Mouse (Mus musculus) adrenal gland, postnatal 4 days (tissue): ENCODE data around the gene Gatb. TPM values are rescaled to one million over a fixed set of nuclear protein-coding genes. Genes with fewer than 3 reads are reported as not detected.
A peak's percentile ranks its signal among the peaks of the same experiment; 100 is the strongest.
"Not testable (repeated sequence)": the region's sequence is repeated elsewhere in the genome, so short reads cannot be mapped to it uniquely, and the experiment has no call there.

Experiments
- DNase-seq, 2 experiments: peaks; one replicate each; pipeline ENCODE4 v3.0.0; 2021 to 2022; ENCODE audit warnings: low spot score in 2 of 2, mixed read lengths in 2 of 2
- long read RNA-seq, 2 experiments: library from polyadenylated mRNA; stranded (forward); transcript quantifications; one replicate each; pipeline ENCODE4 v2.0.0; 2021
- total RNA-seq, 2 experiments: library from RNA; stranded (reverse); gene quantifications; 2 replicates each; pipeline ENCODE4 v1.2.3; 2021

Gatb gene
- 10 to 100 TPM; 35.2 to 36.4 TPM for total RNA-seq
- long read RNA-seq, experiment 1, transcript Gatb-204 (13 exons, 3,469 nt) = major isoform, 37 of 53 reads
- long read RNA-seq, experiment 1, partial matches to known transcripts = 0 of 53 reads
- long read RNA-seq, experiment 1, other reads (novel, unspliced or antisense) = 16 of 53 reads
- long read RNA-seq, experiment 2, transcript Gatb-204 (13 exons, 3,469 nt) = major isoform, 94 of 110 reads
- long read RNA-seq, experiment 2, partial matches to known transcripts = 2 of 110 reads
- long read RNA-seq, experiment 2, other reads (novel, unspliced or antisense) = 14 of 110 reads

GRCm38 (mm10) chr3:85573864-85574830 is at the start of gene Gatb:
Gene Gatb, plus strand, starts transcription at chr3:85574119.
- DNase-seq = peak; percentile 89 to 98

- DNase-seq = no peak
Measured at GRCm38 (mm10) chr3:85530601-85531161, 43.2 kb upstream of the Gatb start.

DNA sequence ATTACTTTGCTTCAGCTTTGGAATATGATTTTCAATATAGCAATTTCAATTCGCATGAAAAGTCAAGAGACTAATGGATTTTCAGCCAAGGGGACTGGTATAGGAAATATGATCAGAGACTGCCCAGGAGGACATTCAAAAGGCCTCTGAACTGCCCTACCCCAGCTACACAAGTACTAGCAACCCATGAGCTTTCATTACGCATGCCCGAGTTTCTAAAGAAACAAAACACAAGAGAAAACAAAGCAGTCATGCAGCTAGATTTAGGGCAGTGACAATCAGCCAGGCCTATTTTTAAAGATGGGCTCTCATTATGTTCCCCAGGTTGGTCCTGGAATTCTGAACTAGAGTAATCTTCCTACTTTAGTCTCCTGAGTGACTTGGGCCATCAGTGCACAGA is 41.5 kb upstream of the Gatb start:
- no peak for DNase-seq

DNA sequence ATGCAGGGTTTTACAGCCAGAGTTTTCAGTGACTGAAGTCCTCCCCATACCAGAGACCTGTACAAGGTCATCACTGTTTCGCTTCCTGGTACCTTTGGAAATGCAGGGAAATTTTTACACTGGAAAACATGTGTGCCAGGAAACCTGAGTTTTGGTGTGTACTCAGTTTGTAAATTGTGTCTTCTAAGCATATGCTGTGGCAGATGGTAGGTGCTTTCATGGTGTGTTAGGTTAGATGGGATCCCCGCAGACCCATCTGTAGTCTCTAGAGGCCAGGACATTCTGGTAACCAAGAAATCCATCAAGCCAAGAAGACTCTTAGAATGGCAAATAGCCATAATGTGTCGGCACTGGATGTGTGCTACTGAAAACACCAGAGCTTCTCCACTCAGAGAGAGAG is 38.9 kb upstream of the Gatb start:
- DNase-seq = no peak

GRCm38 (mm10) chr3:85535621-85536520 is 38.0 kb upstream of the Gatb start:
- DNase-seq = no peak

DNA sequence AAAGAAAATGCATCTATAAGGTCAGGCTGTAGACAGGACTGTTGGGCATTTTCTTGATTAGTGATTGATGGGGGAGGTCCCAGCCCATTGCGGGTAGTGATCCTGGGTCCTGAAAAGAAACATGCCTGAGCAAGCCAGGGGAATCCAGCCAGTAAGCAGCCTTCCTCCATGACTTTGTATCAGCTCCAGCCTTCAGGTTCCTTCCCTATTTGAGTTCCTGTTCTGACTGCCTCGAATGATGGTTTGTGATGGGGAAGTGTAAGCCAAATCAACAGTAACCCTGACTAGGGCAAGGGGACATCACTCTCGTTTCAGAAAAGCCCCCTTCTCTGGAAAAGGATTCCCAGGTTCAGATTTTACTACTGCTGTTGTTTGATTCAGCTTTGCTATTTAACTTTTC is 31.2 kb upstream of the Gatb start:
- DNase-seq = no peak

- no peak for DNase-seq
Measured at GRCm38 (mm10) chr3:85543652-85544051, 30.3 kb upstream of the Gatb start.

DNA sequence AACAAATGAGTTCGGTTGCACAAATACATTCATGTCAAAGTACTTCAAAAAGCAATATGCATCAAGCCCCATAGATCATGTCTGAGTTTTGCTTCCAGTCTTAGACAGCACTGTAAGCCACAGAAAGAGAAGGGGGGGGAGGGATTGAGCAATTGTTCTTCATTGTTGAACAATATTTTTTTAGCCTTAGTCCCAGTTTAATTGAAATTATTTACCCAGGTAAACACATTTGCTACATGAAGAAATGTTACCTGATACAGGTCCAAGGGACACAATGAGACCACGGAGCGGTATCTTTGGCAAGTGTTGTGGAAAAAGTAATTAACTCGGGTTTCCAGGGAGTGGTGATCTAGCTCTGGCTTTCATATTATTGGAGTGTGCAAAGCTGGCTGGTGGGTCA is 23.6 kb upstream of the Gatb start:
- no peak for DNase-seq

GRCm38 (mm10) chr3:85551352-85551751 is 22.6 kb upstream of the Gatb start:
- no peak for DNase-seq

DNA sequence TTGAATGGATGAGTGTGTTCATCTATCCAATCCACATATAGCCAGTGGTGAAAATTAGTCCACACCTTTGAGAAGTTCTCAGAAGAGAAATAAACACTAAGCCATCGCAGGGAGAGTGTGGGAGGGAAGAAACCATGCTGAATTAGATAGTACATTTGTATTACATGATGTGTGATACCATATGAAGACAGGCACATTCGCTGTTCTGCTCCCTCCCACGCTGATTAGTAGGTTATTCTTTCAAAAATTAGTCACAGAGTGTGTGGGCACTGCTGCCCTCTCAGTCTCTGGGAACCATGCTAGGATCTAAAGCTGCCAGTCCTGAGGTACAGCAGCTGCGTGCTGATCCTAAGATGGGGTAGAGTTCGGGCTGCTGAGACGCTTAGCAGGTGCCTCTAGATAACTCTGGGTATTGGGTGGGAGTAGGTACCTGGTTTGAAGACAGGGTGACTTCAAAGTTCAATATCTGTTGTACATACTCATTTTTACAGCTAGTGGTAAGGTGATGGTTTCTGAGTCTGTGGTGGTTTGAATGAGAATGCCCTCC is 20.1 kb upstream of the Gatb start:
- no peak for DNase-seq

GRCm38 (mm10) chr3:85564603-85565002 is 9.3 kb upstream of the Gatb start:
- no peak for DNase-seq

DNA sequence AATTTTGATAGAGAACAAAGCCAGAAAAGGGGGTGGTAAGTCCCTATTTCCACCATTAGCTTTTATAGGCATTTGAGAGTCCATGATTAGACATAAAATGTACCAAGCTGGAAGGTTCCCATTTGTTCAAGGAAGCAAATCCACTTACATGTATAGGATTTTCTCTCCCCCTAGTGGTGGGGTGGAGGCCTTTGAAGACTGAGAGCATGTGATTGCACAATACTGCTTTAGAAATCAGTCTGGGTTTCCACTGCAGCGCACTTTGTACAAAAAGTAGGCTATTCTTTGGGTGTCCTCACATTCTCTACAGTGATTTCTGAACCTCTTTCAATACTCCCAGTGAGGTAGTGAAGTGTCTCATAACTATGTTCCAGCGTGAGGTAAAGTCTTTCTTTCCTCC is 2.6 kb upstream of the Gatb start:
- peak in 1 of 2 experiments; percentile 25 for DNase-seq

DNA sequence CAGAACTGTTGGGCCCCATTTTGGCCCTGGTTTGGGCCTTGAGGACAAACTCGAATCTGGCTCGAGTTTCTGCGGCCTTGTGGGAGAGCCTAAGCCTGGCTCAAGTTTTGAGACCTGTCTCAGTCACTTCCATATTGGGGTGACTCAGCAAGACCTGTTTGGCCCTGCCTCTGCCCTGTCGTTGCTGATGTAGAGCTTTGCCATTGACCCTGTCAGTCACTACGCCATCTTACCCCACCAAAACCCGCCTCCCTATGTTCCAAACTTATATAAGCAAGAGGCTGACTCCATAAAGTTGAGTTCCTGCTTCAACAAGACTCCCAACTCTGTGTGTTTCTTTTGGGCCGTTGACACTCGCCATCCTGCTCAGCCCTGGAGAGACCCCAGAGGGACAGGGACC is 1.4 kb upstream of the Gatb start:
- DNase-seq = not testable (repeated sequence)

- no peak for DNase-seq
Measured at GRCm38 (mm10) chr3:85573216-85573863, 579 bp upstream of the Gatb start.

DNA sequence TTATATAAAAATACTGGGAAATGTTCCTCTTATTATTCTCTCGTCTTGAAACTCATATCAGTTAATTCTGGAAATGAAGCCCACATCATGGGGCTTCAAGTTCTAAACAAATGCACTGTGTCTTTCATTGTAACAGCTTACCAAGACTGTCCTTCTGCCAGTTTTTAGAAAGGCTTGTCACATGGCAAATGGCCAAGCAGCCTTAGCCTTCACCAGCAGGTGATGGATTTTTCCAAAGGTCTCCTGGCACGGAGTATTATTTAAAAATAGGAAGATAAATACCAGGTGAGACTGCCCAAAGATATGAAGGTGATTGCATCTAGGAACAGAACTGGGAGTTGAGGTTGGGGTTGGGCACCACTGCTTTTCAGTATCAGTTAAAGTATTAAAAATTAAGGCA is 8.8 kb downstream of the Gatb start:
- no peak for DNase-seq

GRCm38 (mm10) chr3:85583194-85583593 is 9.3 kb downstream of the Gatb start:
- no peak for DNase-seq

DNA sequence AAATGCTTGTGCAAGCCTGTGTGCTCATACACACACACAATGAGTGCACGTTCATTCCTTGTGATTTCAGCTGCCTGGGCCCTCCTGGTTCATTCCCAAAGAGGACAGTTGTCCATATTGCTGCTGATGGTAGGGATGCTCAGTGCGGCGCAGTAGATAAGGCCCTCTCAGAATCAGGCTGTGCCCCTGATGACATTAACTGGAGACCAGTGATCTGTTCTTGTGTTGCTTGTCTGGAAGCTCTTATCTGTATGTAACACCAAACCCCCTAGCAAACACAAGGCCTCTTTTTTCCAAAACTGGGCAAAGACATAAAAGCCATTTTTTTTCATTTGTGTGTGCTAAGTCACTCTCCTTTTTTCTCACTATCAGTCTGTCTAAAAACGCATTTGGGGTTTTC is 11.0 kb downstream of the Gatb start:
- DNase-seq = no peak

DNA sequence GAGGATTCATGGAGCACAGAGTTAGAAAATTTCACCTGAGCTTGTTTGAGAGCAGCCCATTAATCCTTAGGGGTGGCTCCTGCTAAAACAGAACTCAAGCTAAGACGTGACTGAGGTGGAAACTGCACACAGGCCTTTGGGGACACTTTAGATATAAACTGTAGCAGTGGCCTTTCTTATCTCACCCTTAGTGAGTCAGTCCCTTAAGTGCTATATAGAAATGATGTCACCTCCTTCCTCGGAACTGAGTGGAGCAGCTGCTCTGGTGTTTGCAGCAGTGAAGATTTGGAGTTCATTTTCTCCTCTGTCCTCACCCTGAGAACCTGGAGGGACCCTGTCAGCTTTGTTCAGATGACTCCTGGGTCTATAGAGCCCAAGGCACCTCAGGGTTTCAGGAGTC is 14.8 kb downstream of the Gatb start:
- DNase-seq = no peak

- DNase-seq = no peak
Measured at GRCm38 (mm10) chr3:85590090-85590754, 16.3 kb downstream of the Gatb start.

GRCm38 (mm10) chr3:85592067-85592466 is 18.1 kb downstream of the Gatb start:
- no peak for DNase-seq
